Comparison of ENCODE assay signal across 10 mouse cellular contexts in genomic region chr17:29467030-29467429, GRCm38 (mm10). TPM values are rescaled to one million over a fixed set of nuclear protein-coding genes. Genes with fewer than 3 reads are reported as not detected.
DNase-seq lines count a peak whose midpoint lies in the region; ATAC-seq and TF ChIP-seq lines count a peak whose summit lies in the region.
"Had no signal": no experiment of that assay in that cellular context is flagged by ENCODE, and none has a peak within 500 bp of the region (broad histone marks: within the 10 kb centered on the region; RNA-seq: fewer than 3 reads in every experiment).

No protein-coding gene starts in this region.

- H3K9ac ChIP-seq in hindbrain, embryonic 14.5 days, result no peak overlapping the region
- H3K9ac ChIP-seq in midbrain, embryonic 14.5 days (replicated peaks; ENCODE audit: low read length), result no peak overlapping the region

- no peak for DNase-seq in heart, embryonic 10.5 days (ENCODE audit: low spot score)
- DNase-seq in heart, postnatal 4 days, result no peak
- no peak for DNase-seq in hindbrain, embryonic 14.5 days (ENCODE audit: low spot score)
- no peak for DNase-seq in midbrain, embryonic 14.5 days
- DNase-seq in right cerebral cortex, postnatal 4 days, result no peak
- no peak for DNase-seq in layer of hippocampus, adult 11-12 months (ENCODE audit: low spot score)
- DNase-seq in heart, adult 11 months, result no peak

- peaks cover 72% of the 10 kb centered on the region for H3K4me1 ChIP-seq in heart, embryonic 10.5 days
- no peaks in the 10 kb centered on the region for H3K4me1 ChIP-seq in cortical plate, adult 2 months (ENCODE audit: control insufficient read depth, insufficient read depth, low read length)
- H3K4me1 ChIP-seq in hindbrain, embryonic 14.5 days (replicated peaks; ENCODE audit: control insufficient read depth, insufficient read depth, low read length), result peaks cover 30% of the 10 kb centered on the region
- H3K4me1 ChIP-seq in midbrain, embryonic 14.5 days (ENCODE audit: control insufficient read depth, insufficient read depth, low read length), result peaks cover 29% of the 10 kb centered on the region

- H3K27ac ChIP-seq in heart, embryonic 10.5 days, result peak overlapping the region; percentile 85
- no peak overlapping the region for H3K27ac ChIP-seq in cortical plate, adult 2 months (ENCODE audit: insufficient read depth, low read length)
- peak overlapping the region; percentile 64; the same call in 1 of the 2 replicates for H3K27ac ChIP-seq in hindbrain, embryonic 14.5 days
- peak overlapping the region; percentile 84 for H3K27ac ChIP-seq in midbrain, embryonic 14.5 days (replicated peaks; ENCODE audit: low read depth, low read length)
- H3K27ac ChIP-seq: macrophage had no signal

- WGBS in heart, embryonic 10.5 days, result 21% methylated on average over 11 of the region's 11 CpGs
- WGBS in hindbrain, embryonic 14.5 days, result 32% methylated on average over 11 of the region's 11 CpGs
- WGBS in midbrain, embryonic 14.5 days, result 27% methylated on average over 11 of the region's 11 CpGs

- no peaks in the 10 kb centered on the region for H3K27me3 ChIP-seq in heart, embryonic 10.5 days (ENCODE audit: insufficient read depth, poor library complexity, severe bottlenecking)
- no peaks in the 10 kb centered on the region for H3K27me3 ChIP-seq in hindbrain, embryonic 14.5 days (ENCODE audit: control insufficient read depth, insufficient read depth, low read length)
- H3K27me3 ChIP-seq in midbrain, embryonic 14.5 days (ENCODE audit: control insufficient read depth, insufficient read depth, low read length), result no peaks in the 10 kb centered on the region

- peak overlapping the region; percentile 49 for H3K4me2 ChIP-seq in hindbrain, embryonic 14.5 days (replicated peaks)
- peak overlapping the region; percentile 53 for H3K4me2 ChIP-seq in midbrain, embryonic 14.5 days (ENCODE audit: low read length)

- ATAC-seq in hindbrain, embryonic 14.5 days (ENCODE audit: low FRiP score), result no peak
- no peak for ATAC-seq in midbrain, embryonic 14.5 days (ENCODE audit: low FRiP score, low TSS enrichment)
- ATAC-seq: activated CD4-positive, CD25-positive, alpha-beta regulatory T cell, adult 4 months had no signal

- H3K4me3 ChIP-seq in heart, embryonic 10.5 days, result peak overlapping the region; percentile 54
- H3K4me3 ChIP-seq in cortical plate, adult 2 months (ENCODE audit: insufficient read depth, low read length), result peak overlapping the region; percentile 28; the same call in 1 of the 2 replicates
- H3K4me3 ChIP-seq in hindbrain, embryonic 14.5 days (replicated peaks; ENCODE audit: low read length), result no peak overlapping the region
- no peak overlapping the region for H3K4me3 ChIP-seq in midbrain, embryonic 14.5 days (replicated peaks; ENCODE audit: low read depth, low read length)

- TF ChIP-seq CTCF in cortical plate, adult 2 months (IDR thresholded peaks at IDR 0.05; ENCODE audit: extremely low read depth, insufficient read depth, low read length), result no peak

- no peaks in the 10 kb centered on the region for H3K36me3 ChIP-seq in heart, embryonic 10.5 days
- H3K36me3 ChIP-seq in hindbrain, embryonic 14.5 days (replicated peaks; ENCODE audit: control insufficient read depth, insufficient read depth), result no peaks in the 10 kb centered on the region
- no peaks in the 10 kb centered on the region for H3K36me3 ChIP-seq in midbrain, embryonic 14.5 days (ENCODE audit: control insufficient read depth, insufficient read depth, low read length)

- TF ChIP-seq POLR2A in cortical plate, adult 2 months (IDR thresholded peaks at IDR 0.05; ENCODE audit: extremely low read depth, insufficient read depth, low read length), result no peak

- H3K9me3 ChIP-seq in heart, embryonic 10.5 days, result no peaks in the 10 kb centered on the region
- H3K9me3 ChIP-seq in hindbrain, embryonic 14.5 days (ENCODE audit: control insufficient read depth, low read length), result 0 out of 2 replicates have a peak, but pooled peaks cover 3% of the 10 kb centered on the region
- no peaks in the 10 kb centered on the region for H3K9me3 ChIP-seq in midbrain, embryonic 14.5 days (ENCODE audit: control insufficient read depth, low read length)

RNA-seq across cellular contexts. Expression of gene Pim1, which starts 23.5 kb away (rescaled TPM):
- 28.7 and 31.4 TPM in 2 replicates for polyA plus RNA-seq in heart, embryonic 10.5 days (2016; fragmentation: Nextera tagmentation; extraction: Ambion mirVana)
- 10 to 100 TPM; 74.0 to 77.0 TPM for total RNA-seq in heart, postnatal 4 days (2021)
- 3.5 and 3.8 TPM in 2 replicates for polyA plus RNA-seq in cortical plate, adult 2 months (2012; rRNA removed)
- polyA plus RNA-seq in hindbrain, embryonic 14.5 days (2014; fragmentation: Nextera tagmentation; extraction: Ambion mirVana), result 6.4 and 7.8 TPM in 2 replicates
- 10.1 and 10.3 TPM in 2 replicates for polyA plus RNA-seq in midbrain, embryonic 14.5 days (2014; fragmentation: Nextera tagmentation; extraction: Ambion mirVana)

Comparison
In these comparisons a context has a peak if more than half of its experiments do, and no peak if none do; other contexts are left out.
1. H3K4me3 ChIP-seq: peak in heart, embryonic 10.5 days (single experiment) and cortical plate, adult 2 months (single experiment); none in hindbrain, embryonic 14.5 days (single experiment) and midbrain, embryonic 14.5 days (single experiment).